ENCODE assay signal across 22 mouse cellular contexts in genomic region chr7:24538701-24539100, GRCm38 (mm10). TPM values are rescaled to one million over a fixed set of nuclear protein-coding genes. Genes with fewer than 3 reads are reported as not detected.
DNase-seq lines count a peak whose midpoint lies in the region; ATAC-seq and TF ChIP-seq lines count a peak whose summit lies in the region.
"Had no signal": no experiment of that assay in that cellular context is flagged by ENCODE, and none has a peak within 500 bp of the region (broad histone marks: within the 10 kb centered on the region; RNA-seq: fewer than 3 reads in every experiment).

No protein-coding gene starts in this region.

- TF ChIP-seq RAD21 in MEL (IDR thresholded peaks at IDR 0.05; ENCODE audit: low read depth, low read length), result no peak

- WGBS in midbrain, embryonic 13.5 days, result 80% methylated on average over 5 of the region's 5 CpGs
- 80% methylated on average over 5 of the region's 5 CpGs for WGBS in midbrain, embryonic 14.5 days
- WGBS in forebrain, embryonic 16.5 days, result 88% methylated on average over 5 of the region's 5 CpGs

- DNase-seq in midbrain, embryonic 14.5 days, result no peak
- peak; percentile 25 for DNase-seq in MEL (ENCODE audit: low read depth, low spot score)
- DNase-seq in urinary bladder, postnatal 4 days (ENCODE audit: low spot score in 2 of 2), result no peak
- DNase-seq in left cerebral cortex, postnatal 4 days, result no peak
- DNase-seq: B cell, adult 2 months; cerebellum, postnatal 25 days; gastrocnemius, adult 2 months; gastrocnemius, postnatal 25 days; heart, adult 11 months had no signal

- H3K79me2 ChIP-seq in MEL (ENCODE audit: control insufficient read depth, insufficient read depth, low read length, poor library complexity) (no peaks in the 10 kb centered on the region), myocyte (ENCODE audit: control insufficient read depth, insufficient read depth) (no peaks in the 10 kb centered on the region)

- 0 out of 2 replicates have a peak, but pooled peaks have one; percentile 1 for ATAC-seq in midbrain, embryonic 13.5 days
- no peak for ATAC-seq in midbrain, embryonic 14.5 days (ENCODE audit: low FRiP score, low TSS enrichment)
- 0 out of 2 replicates have a peak, but pooled peaks have one; percentile 36 for ATAC-seq in common myeloid progenitor, adult 5-6 weeks (replicated peaks; ENCODE audit: low read depth, poor library complexity, severe bottlenecking)
- ATAC-seq in forebrain, embryonic 16.5 days, result no peak
- ATAC-seq: CD4-positive, CD25-positive, alpha-beta regulatory T cell, adult 4 months; hindbrain, embryonic 16.5 days had no signal

- no peak overlapping the region for H3ac ChIP-seq in myocyte (ENCODE audit: control insufficient read depth, insufficient read length)

- no peak overlapping the region for H3K27ac ChIP-seq in midbrain, embryonic 13.5 days
- no peak overlapping the region for H3K27ac ChIP-seq in midbrain, embryonic 14.5 days (replicated peaks; ENCODE audit: low read depth, low read length)
- H3K27ac ChIP-seq in MEL (ENCODE audit: control insufficient read depth, low read depth, low read length), result no peak overlapping the region
- H3K27ac ChIP-seq in forebrain, embryonic 16.5 days (ENCODE audit: low read length), result no peak overlapping the region
- H3K27ac ChIP-seq: embryonic facial prominence, embryonic 13.5 days; forebrain, embryonic 12.5 days; gastrocnemius, adult 2 months had no signal

- TF ChIP-seq CTCF in MEL (IDR thresholded peaks at IDR 0.05 in 2 of 3, conservative IDR thresholded peaks at IDR 0.05 in 1 of 3; ENCODE audit: control insufficient read depth in 1 of 3, insufficient read depth in 1 of 3, low read depth in 2 of 3, low read length in 3 of 3, poor library complexity in 1 of 3, severe bottlenecking in 1 of 3), result no peak

- peaks cover 2% of the 10 kb centered on the region; the same call in 1 of the 2 replicates for H3K27me3 ChIP-seq in midbrain, embryonic 13.5 days
- no peaks in the 10 kb centered on the region for H3K27me3 ChIP-seq in midbrain, embryonic 14.5 days (ENCODE audit: control insufficient read depth, insufficient read depth, low read length)
- H3K27me3 ChIP-seq in MEL (ENCODE audit: control insufficient read depth in 1 of 2, insufficient read depth in 2 of 2, low read length in 2 of 2) (no peaks in the 10 kb centered on the region), myocyte (ENCODE audit: control insufficient read depth, insufficient read depth, insufficient read length) (no peaks in the 10 kb centered on the region)
- no peaks in the 10 kb centered on the region for H3K27me3 ChIP-seq in forebrain, embryonic 16.5 days (replicated peaks; ENCODE audit: control insufficient read depth, insufficient read depth, low read length)

- no peak overlapping the region for H3K4me3 ChIP-seq in midbrain, embryonic 13.5 days (replicated peaks)
- H3K4me3 ChIP-seq in midbrain, embryonic 14.5 days (replicated peaks; ENCODE audit: low read depth, low read length), result no peak overlapping the region
- H3K4me3 ChIP-seq in MEL (ENCODE audit: control insufficient read depth in 1 of 2, insufficient read depth in 1 of 2, low read depth in 2 of 2, low read length in 2 of 2), result no peak overlapping the region
- H3K4me3 ChIP-seq in myocyte, result no peak overlapping the region
- no peak overlapping the region for H3K4me3 ChIP-seq in forebrain, embryonic 16.5 days (replicated peaks; ENCODE audit: low read length)
- H3K4me3 ChIP-seq: embryonic facial prominence, embryonic 13.5 days; forebrain, embryonic 12.5 days; gastrocnemius, adult 2 months had no signal

- H3K9me3 ChIP-seq in midbrain, embryonic 13.5 days, result no peaks in the 10 kb centered on the region
- no peaks in the 10 kb centered on the region for H3K9me3 ChIP-seq in midbrain, embryonic 14.5 days (ENCODE audit: control insufficient read depth, low read length)
- no peaks in the 10 kb centered on the region for H3K9me3 ChIP-seq in MEL (replicated peaks; ENCODE audit: insufficient read depth, low read length)
- no peaks in the 10 kb centered on the region for H3K9me3 ChIP-seq in forebrain, embryonic 16.5 days (ENCODE audit: control insufficient read depth, low read length)

- no peak overlapping the region for H3K9ac ChIP-seq in midbrain, embryonic 13.5 days (replicated peaks)
- no peak overlapping the region for H3K9ac ChIP-seq in midbrain, embryonic 14.5 days (replicated peaks; ENCODE audit: low read length)
- no peak overlapping the region for H3K9ac ChIP-seq in MEL (ENCODE audit: control insufficient read depth, low read depth, low read length, poor library complexity, severe bottlenecking)
- no peak overlapping the region for H3K9ac ChIP-seq in forebrain, embryonic 16.5 days (replicated peaks; ENCODE audit: low read depth, low read length)
- H3K9ac ChIP-seq: embryonic facial prominence, embryonic 13.5 days; forebrain, embryonic 12.5 days had no signal

- TF ChIP-seq POLR2A in MEL (IDR thresholded peaks at IDR 0.05; ENCODE audit: control insufficient read depth in 1 of 2, insufficient read depth in 1 of 2, low read depth in 1 of 2, low read length in 2 of 2, poor library complexity in 1 of 2), result no peak
- TF ChIP-seq POLR2A in myocyte (IDR thresholded peaks at IDR 0.05; ENCODE audit: insufficient read length, low read depth), result no peak

- TF ChIP-seq EP300 in MEL (IDR thresholded peaks at IDR 0.05; ENCODE audit: low read depth in 1 of 2, low read length in 2 of 2), result no peak

- H3K4me1 ChIP-seq in midbrain, embryonic 13.5 days (replicated peaks), result peaks cover 25% of the 10 kb centered on the region
- H3K4me1 ChIP-seq in midbrain, embryonic 14.5 days (ENCODE audit: control insufficient read depth, insufficient read depth, low read length), result peaks cover 5% of the 10 kb centered on the region
- H3K4me1 ChIP-seq in MEL (ENCODE audit: control insufficient read depth in 1 of 2, insufficient read depth in 2 of 2, low read length in 2 of 2), result no peaks in the 10 kb centered on the region
- H3K4me1 ChIP-seq in forebrain, embryonic 16.5 days (replicated peaks; ENCODE audit: control insufficient read depth, insufficient read depth, low read length), result peaks cover 12% of the 10 kb centered on the region

- intact Hi-C loops in left cerebral cortex, postnatal 4 days (cut with DNase I), result no loop called here

- H3K36me3 ChIP-seq in midbrain, embryonic 13.5 days, result peaks cover 36% of the 10 kb centered on the region
- H3K36me3 ChIP-seq in midbrain, embryonic 14.5 days (ENCODE audit: control insufficient read depth, insufficient read depth, low read length), result peaks cover 25% of the 10 kb centered on the region
- H3K36me3 ChIP-seq in MEL (ENCODE audit: control insufficient read depth in 1 of 2, insufficient read depth in 2 of 2, low read length in 2 of 2) (no peaks in the 10 kb centered on the region), myocyte (ENCODE audit: control insufficient read depth, insufficient read depth) (no peaks in the 10 kb centered on the region)
- peaks cover 4% of the 10 kb centered on the region; the same call in 1 of the 2 replicates for H3K36me3 ChIP-seq in forebrain, embryonic 16.5 days (ENCODE audit: control insufficient read depth, insufficient read depth)

- no peak overlapping the region for H3K4me2 ChIP-seq in midbrain, embryonic 13.5 days (replicated peaks)
- H3K4me2 ChIP-seq in midbrain, embryonic 14.5 days (ENCODE audit: low read length), result no peak overlapping the region
- peak overlapping the region; percentile 58 for H3K4me2 ChIP-seq in myocyte (ENCODE audit: low read depth)
- H3K4me2 ChIP-seq in forebrain, embryonic 16.5 days (ENCODE audit: low read length), result no peak overlapping the region
- H3K4me2 ChIP-seq: embryonic facial prominence, embryonic 13.5 days; forebrain, embryonic 12.5 days had no signal

RNA-seq across cellular contexts. Expression of gene Pinlyp, which starts 7.2 kb away (rescaled TPM):
- not detected in 2 replicates for polyA plus RNA-seq in midbrain, embryonic 13.5 days (2015; fragmentation: Nextera tagmentation; extraction: Ambion mirVana)
- polyA plus RNA-seq in midbrain, embryonic 14.5 days (2014; fragmentation: Nextera tagmentation; extraction: Ambion mirVana), result not detected in 2 replicates
- total RNA-seq in MEL (2012; rRNA removed), result not detected in 2 replicates
- not detected for polyA plus RNA-seq in MEL (2012; ENCODE audit: insufficient read depth in 1 of 2, insufficient read length in 2 of 2, low read depth in 1 of 2, low replicate concordance in 2 of 2, missing spikeins in 1 of 2)
- total RNA-seq in common myeloid progenitor, adult 5-6 weeks (2017), result not detected in 2 replicates
- polyA plus RNA-seq in myocyte (2012; fragmentation: generic; extraction: Trizol), result 0.17 TPM
- polyA plus RNA-seq in forebrain, embryonic 16.5 days (2015; fragmentation: Nextera tagmentation; extraction: Ambion mirVana), result not detected in 2 replicates
- under 1 TPM in 1 of 2 experiments, not detected in 1; 0.48 TPM for total RNA-seq in left cerebral cortex, postnatal 4 days (2021)
- total RNA-seq: adrenal gland, postnatal 14 days; gastrocnemius, adult 2 months; gastrocnemius, postnatal 25 days; heart, postnatal 10 days; hematopoietic stem cell, adult 5-6 weeks had no signal
- polyA plus RNA-seq: CD4-positive, CD25-positive, alpha-beta regulatory T cell, adult 4 months; forebrain, embryonic 12.5 days; heart, embryonic 14.5 days; hindbrain, embryonic 16.5 days; intestine, embryonic 14.5 days had no signal

RNA-seq across cellular contexts. Expression of gene Xrcc1, which starts 7.4 kb away (rescaled TPM):
- 65.8 and 71.4 TPM in 2 replicates for polyA plus RNA-seq in midbrain, embryonic 13.5 days (2015; fragmentation: Nextera tagmentation; extraction: Ambion mirVana)
- 55.0 and 55.8 TPM in 2 replicates for polyA plus RNA-seq in midbrain, embryonic 14.5 days (2014; fragmentation: Nextera tagmentation; extraction: Ambion mirVana)
- total RNA-seq in MEL (2012; rRNA removed), result 84.4 and 97.4 TPM in 2 replicates
- polyA plus RNA-seq in MEL (2012; ENCODE audit: insufficient read depth in 1 of 2, insufficient read length in 2 of 2, low read depth in 1 of 2, low replicate concordance in 2 of 2, missing spikeins in 1 of 2) (100 to 1,000 TPM; 101 to 574 TPM), myocyte (2012; fragmentation: generic; extraction: Trizol) (32.7 TPM)
- total RNA-seq in common myeloid progenitor, adult 5-6 weeks (2017), result 32.2 and 37.0 TPM in 2 replicates
- polyA plus RNA-seq in forebrain, embryonic 16.5 days (2015; fragmentation: Nextera tagmentation; extraction: Ambion mirVana), result 79.8 and 80.2 TPM in 2 replicates
- 10 to 100 TPM; 48.8 to 49.3 TPM for total RNA-seq in left cerebral cortex, postnatal 4 days (2021)

RNA-seq across cellular contexts. Expression of gene Irgq, which starts 8.2 kb away (rescaled TPM):
- polyA plus RNA-seq in midbrain, embryonic 13.5 days (2015; fragmentation: Nextera tagmentation; extraction: Ambion mirVana), result 20.3 and 25.3 TPM in 2 replicates
- 24.6 and 30.3 TPM in 2 replicates for polyA plus RNA-seq in midbrain, embryonic 14.5 days (2014; fragmentation: Nextera tagmentation; extraction: Ambion mirVana)
- total RNA-seq in MEL (2012; rRNA removed), result 3.6 and 4.7 TPM in 2 replicates
- polyA plus RNA-seq in MEL (2012; ENCODE audit: insufficient read depth in 1 of 2, insufficient read length in 2 of 2, low read depth in 1 of 2, low replicate concordance in 2 of 2, missing spikeins in 1 of 2) (1 to 10 TPM in 1 of 2 experiments, not detected in 1; 5.8 TPM), myocyte (2012; fragmentation: generic; extraction: Trizol) (17.4 TPM)
- 3.5 and 6.0 TPM in 2 replicates for total RNA-seq in common myeloid progenitor, adult 5-6 weeks (2017)
- polyA plus RNA-seq in forebrain, embryonic 16.5 days (2015; fragmentation: Nextera tagmentation; extraction: Ambion mirVana), result 26.4 and 26.5 TPM in 2 replicates
- total RNA-seq in left cerebral cortex, postnatal 4 days (2021), result 100 to 1,000 TPM; 118 to 120 TPM

RNA-seq across cellular contexts. Expression of gene AC161166.1, which starts 26.4 kb away (rescaled TPM):
- 1.2 and 1.9 TPM in 2 replicates for polyA plus RNA-seq in midbrain, embryonic 13.5 days (2015; fragmentation: Nextera tagmentation; extraction: Ambion mirVana)
- 0.93 and 1.8 TPM in 2 replicates for polyA plus RNA-seq in midbrain, embryonic 14.5 days (2014; fragmentation: Nextera tagmentation; extraction: Ambion mirVana)
- not detected in 2 replicates for total RNA-seq in MEL (2012; rRNA removed)
- polyA plus RNA-seq in MEL (2012; ENCODE audit: insufficient read depth in 1 of 2, insufficient read length in 2 of 2, low read depth in 1 of 2, low replicate concordance in 2 of 2, missing spikeins in 1 of 2) (under 1 TPM in 1 of 2 experiments, not detected in 1; 0.13 TPM), myocyte (2012; fragmentation: generic; extraction: Trizol) (0.10 TPM)
- total RNA-seq in common myeloid progenitor, adult 5-6 weeks (2017), result not detected in 2 replicates
- 1.2 and 1.9 TPM in 2 replicates for polyA plus RNA-seq in forebrain, embryonic 16.5 days (2015; fragmentation: Nextera tagmentation; extraction: Ambion mirVana)
- total RNA-seq in left cerebral cortex, postnatal 4 days (2021), result not detected
- total RNA-seq: adrenal gland, postnatal 14 days; gastrocnemius, adult 2 months; gastrocnemius, postnatal 25 days; heart, postnatal 10 days; hematopoietic stem cell, adult 5-6 weeks had no signal
- polyA plus RNA-seq: CD4-positive, CD25-positive, alpha-beta regulatory T cell, adult 4 months had no signal

RNA-seq across cellular contexts. Expression of gene Zfp428, which starts 31.9 kb away (rescaled TPM):
- polyA plus RNA-seq in midbrain, embryonic 13.5 days (2015; fragmentation: Nextera tagmentation; extraction: Ambion mirVana), result 234 and 261 TPM in 2 replicates
- 216 and 303 TPM in 2 replicates for polyA plus RNA-seq in midbrain, embryonic 14.5 days (2014; fragmentation: Nextera tagmentation; extraction: Ambion mirVana)
- total RNA-seq in MEL (2012; rRNA removed), result 10.3 and 12.4 TPM in 2 replicates
- polyA plus RNA-seq in MEL (2012; ENCODE audit: insufficient read depth in 1 of 2, insufficient read length in 2 of 2, low read depth in 1 of 2, low replicate concordance in 2 of 2, missing spikeins in 1 of 2) (10 to 100 TPM in 1 of 2 experiments, not detected in 1; 16.4 TPM), myocyte (2012; fragmentation: generic; extraction: Trizol) (30.0 TPM)
- total RNA-seq in common myeloid progenitor, adult 5-6 weeks (2017), result 7.0 and 9.0 TPM in 2 replicates
- 267 and 282 TPM in 2 replicates for polyA plus RNA-seq in forebrain, embryonic 16.5 days (2015; fragmentation: Nextera tagmentation; extraction: Ambion mirVana)
- 100 to 1,000 TPM; 105 to 108 TPM for total RNA-seq in left cerebral cortex, postnatal 4 days (2021)

Comparison
In these comparisons a context has a peak if more than half of its experiments do, and no peak if none do; other contexts are left out.
1. ATAC-seq: peak in midbrain, embryonic 13.5 days (single experiment) and common myeloid progenitor, adult 5-6 weeks (single experiment); none in midbrain, embryonic 14.5 days (single experiment) and forebrain, embryonic 16.5 days (single experiment).